Mouse (Mus musculus) subcutaneous adipose tissue, adult 2 months (tissue): ENCODE results near the gene Erv3. TPM values are rescaled to one million over a fixed set of nuclear protein-coding genes. Genes with fewer than 3 reads are reported as not detected.

ENCODE experiments used
- polyA plus RNA-seq: library from polyadenylated mRNA; depleted of rRNA; stranded (reverse); fragments of >200 nt; gene quantifications from 2 replicates; pipeline ENCODE4 v1.2.3, GENCODE M21; 2012; ENCODE audit warnings: low replicate concordance; rRNA removed

Erv3 gene
- 0.03 TPM in 1 of 2 replicates, not detected in the other for polyA plus RNA-seq

GRCm38 (mm10) chr2:131859721-131860120, at the start of gene Erv3:
TSS of gene Erv3 (minus strand) at chr2:131859747.

Other genes starting within 250 kb of the Erv3 start
- gene Prnp, start 50.2 kb upstream of the Erv3 start, polyA plus RNA-seq = 165 and 435 TPM in 2 replicates
- gene Prn, start 50.2 kb upstream of the Erv3 start, polyA plus RNA-seq = not detected in 2 replicates
- gene Prnd, start 91.1 kb upstream of the Erv3 start, polyA plus RNA-seq = 12.8 and 14.2 TPM in 2 replicates
- gene Rassf2, start 170.5 kb upstream of the Erv3 start, polyA plus RNA-seq = 24.7 and 80.4 TPM in 2 replicates